In genomic region chr13:117211386-117211875, GRCm38 (mm10) we compare ENCODE assay signal across 12 mouse cellular contexts. TPM values are rescaled to one million over a fixed set of nuclear protein-coding genes. Genes with fewer than 3 reads are reported as not detected.
DNase-seq lines count a peak whose midpoint lies in the region; ATAC-seq lines count a peak whose summit lies in the region.
"Had no signal": no experiment of that assay in that cellular context is flagged by ENCODE, and none has a peak within 500 bp of the region (broad histone marks: within the 10 kb centered on the region; RNA-seq: fewer than 3 reads in every experiment).

No protein-coding gene starts in this region.

- H3K9ac ChIP-seq in embryonic facial prominence, embryonic 14.5 days (ENCODE audit: low read depth, low read length), result no peak overlapping the region
- H3K9ac ChIP-seq in midbrain, embryonic 16.5 days (ENCODE audit: low read depth, low read length), result no peak overlapping the region
- H3K9ac ChIP-seq: forebrain, embryonic 12.5 days; heart, embryonic 15.5 days; midbrain, embryonic 13.5 days had no signal

- 26% methylated on average over 11 of the region's 11 CpGs for WGBS in embryonic facial prominence, embryonic 14.5 days
- 63% methylated on average over 11 of the region's 11 CpGs for WGBS in midbrain, embryonic 16.5 days

- no peak overlapping the region for H3K4me2 ChIP-seq in embryonic facial prominence, embryonic 14.5 days (ENCODE audit: low read depth, low read length)
- H3K4me2 ChIP-seq in midbrain, embryonic 16.5 days (ENCODE audit: low read length), result no peak overlapping the region
- H3K4me2 ChIP-seq: forebrain, embryonic 12.5 days; heart, embryonic 15.5 days; midbrain, embryonic 13.5 days had no signal

- H3K27ac ChIP-seq in embryonic facial prominence, embryonic 14.5 days (replicated peaks; ENCODE audit: low read depth, low read length), result no peak overlapping the region
- no peak overlapping the region for H3K27ac ChIP-seq in midbrain, embryonic 16.5 days (ENCODE audit: low read length)
- H3K27ac ChIP-seq: forebrain, embryonic 12.5 days; heart, embryonic 15.5 days; midbrain, embryonic 13.5 days had no signal

- H3K27me3 ChIP-seq in embryonic facial prominence, embryonic 14.5 days (replicated peaks; ENCODE audit: control insufficient read depth, insufficient read depth, low read length), result no peaks in the 10 kb centered on the region
- H3K27me3 ChIP-seq in midbrain, embryonic 16.5 days (ENCODE audit: control insufficient read depth, insufficient read depth, low read depth, low read length), result no peaks in the 10 kb centered on the region
- H3K27me3 ChIP-seq: forebrain, embryonic 12.5 days; heart, embryonic 15.5 days; midbrain, embryonic 13.5 days had no signal

- intact Hi-C loops in heart, postnatal 25 days (cut with DNase I), result no loop called here
- intact Hi-C loops in gastrocnemius, postnatal 14 days (cut with DNase I; ENCODE audit: low total_unique reads), result no loop called here

- no peaks in the 10 kb centered on the region for H3K36me3 ChIP-seq in embryonic facial prominence, embryonic 14.5 days (ENCODE audit: control insufficient read depth, insufficient read depth, low read length)
- H3K36me3 ChIP-seq in midbrain, embryonic 16.5 days (ENCODE audit: control insufficient read depth, insufficient read depth, low read length), result no peaks in the 10 kb centered on the region
- H3K36me3 ChIP-seq: forebrain, embryonic 12.5 days; heart, embryonic 15.5 days; midbrain, embryonic 13.5 days had no signal

- ATAC-seq in embryonic facial prominence, embryonic 14.5 days (ENCODE audit: low read depth), result no peak
- no peak for ATAC-seq in midbrain, embryonic 16.5 days
- ATAC-seq: midbrain, embryonic 13.5 days had no signal

- H3K4me3 ChIP-seq in embryonic facial prominence, embryonic 14.5 days (ENCODE audit: low read depth, low read length), result no peak overlapping the region
- no peak overlapping the region for H3K4me3 ChIP-seq in midbrain, embryonic 16.5 days (ENCODE audit: low read depth, low read length)
- H3K4me3 ChIP-seq: forebrain, embryonic 12.5 days; heart, embryonic 15.5 days; midbrain, embryonic 13.5 days had no signal

- DNase-seq in heart, adult 8-10 months (ENCODE audit: low spot score), result peak; percentile 12
- no peak for DNase-seq in heart, postnatal 25 days (ENCODE audit: low spot score)
- DNase-seq in embryonic facial prominence, embryonic 14.5 days (ENCODE audit: low spot score), result peak; percentile 61
- DNase-seq in lung, postnatal 14 days, result peak; percentile 19
- peak; percentile 62 for DNase-seq in thymus, postnatal 14 days
- DNase-seq in left cerebral cortex, adult 9 months (ENCODE audit: low spot score in 2 of 2), result no peak
- DNase-seq in gastrocnemius, postnatal 14 days, result no peak

- no peaks in the 10 kb centered on the region; the same call in 1 of the 2 replicates for H3K4me1 ChIP-seq in embryonic facial prominence, embryonic 14.5 days (ENCODE audit: control insufficient read depth, insufficient read depth, low read length)
- no peaks in the 10 kb centered on the region for H3K4me1 ChIP-seq in midbrain, embryonic 16.5 days (ENCODE audit: control insufficient read depth, insufficient read depth, low read length)
- H3K4me1 ChIP-seq: heart, embryonic 15.5 days had no signal

- no peaks in the 10 kb centered on the region for H3K9me3 ChIP-seq in embryonic facial prominence, embryonic 14.5 days (ENCODE audit: control insufficient read depth, low read length)
- no peaks in the 10 kb centered on the region for H3K9me3 ChIP-seq in midbrain, embryonic 16.5 days (replicated peaks; ENCODE audit: control insufficient read depth, low read length, poor library complexity, severe bottlenecking)
- H3K9me3 ChIP-seq: forebrain, embryonic 12.5 days; heart, embryonic 15.5 days; midbrain, embryonic 13.5 days had no signal

RNA-seq across cellular contexts. Expression of gene Emb, which starts 3.1 kb away (rescaled TPM):
- total RNA-seq in heart, adult 8-10 months (2022), result 10 to 100 TPM in 2 of 4 experiments, 1 to 10 TPM in 2; 9.1 to 13.0 (median 9.7) TPM
- total RNA-seq in heart, postnatal 25 days (2021), result 10 to 100 TPM in 1 of 2 experiments, 1 to 10 TPM in 1; 9.9 to 11.0 TPM
- 31.7 and 34.5 TPM in 2 replicates for polyA plus RNA-seq in embryonic facial prominence, embryonic 14.5 days (2014; fragmentation: Nextera tagmentation; extraction: Ambion mirVana)
- 10 to 100 TPM; 12.5 to 13.3 TPM for total RNA-seq in gastrocnemius, postnatal 14 days (2021)
- polyA plus RNA-seq in midbrain, embryonic 16.5 days (2015; fragmentation: Nextera tagmentation; extraction: Ambion mirVana), result 12.1 and 13.8 TPM in 2 replicates

RNA-seq across cellular contexts. Expression of gene Gm17509, which starts 9.4 kb away (rescaled TPM):
- not detected for total RNA-seq in heart, adult 8-10 months (2022)
- total RNA-seq in heart, postnatal 25 days (2021), result not detected
- polyA plus RNA-seq in embryonic facial prominence, embryonic 14.5 days (2014; fragmentation: Nextera tagmentation; extraction: Ambion mirVana), result 0.12 and 0.19 TPM in 2 replicates
- not detected for total RNA-seq in gastrocnemius, postnatal 14 days (2021)
- polyA plus RNA-seq in midbrain, embryonic 16.5 days (2015; fragmentation: Nextera tagmentation; extraction: Ambion mirVana), result 0.57 and 0.68 TPM in 2 replicates
- polyA plus RNA-seq: heart, embryonic 15.5 days; large intestine, adult 2 months had no signal

Comparison
In these comparisons a context has a peak if more than half of its experiments do, and no peak if none do; other contexts are left out.
1. DNase-seq: peak in heart, adult 8-10 months (single experiment), embryonic facial prominence, embryonic 14.5 days (single experiment), lung, postnatal 14 days (single experiment) and thymus, postnatal 14 days (single experiment); none in heart, postnatal 25 days (single experiment), left cerebral cortex, adult 9 months (0 of 2) and gastrocnemius, postnatal 14 days (single experiment).